Mouse (Mus musculus) myocyte (in vitro differentiated cells): Measurements from ENCODE around the gene Fanca. TPM values are rescaled to one million over a fixed set of nuclear protein-coding genes. Genes with fewer than 3 reads are reported as not detected.

ENCODE experiments used
- H3K27me3 ChIP-seq: one replicate; pipeline ENCODE4 v1.6.1; 2011; ENCODE audit not compliant: control insufficient read depth, insufficient read depth, insufficient read length
- H3K36me3 ChIP-seq: one replicate; pipeline ENCODE4 v1.6.1; 2011; ENCODE audit not compliant: control insufficient read depth, insufficient read depth
- H3K4me2 ChIP-seq: one replicate; pipeline ENCODE4 v1.6.1; 2011; ENCODE audit warnings: low read depth, control low read depth
- H3K4me3 ChIP-seq: one replicate; pipeline ENCODE4 v1.5.1; 2011; ENCODE audit warnings: mild to moderate bottlenecking, control low read depth, moderate library complexity
- H3K79me2 ChIP-seq: one replicate; pipeline ENCODE4 v1.6.1; 2011; ENCODE audit not compliant: control insufficient read depth, insufficient read depth
- H3ac ChIP-seq: one replicate; pipeline ENCODE4 v1.6.1; 2011; ENCODE audit not compliant: control insufficient read depth, insufficient read length
- CEBPB ChIP-seq: IDR thresholded peaks from 2 replicates; pipeline ENCODE4 v1.6.1; 2011; ENCODE audit warnings: mild to moderate bottlenecking, moderate library complexity; ENCODE audit not compliant: poor library complexity, insufficient read depth, severe bottlenecking
- E2F4 ChIP-seq: IDR thresholded peaks from one replicate; pipeline ENCODE4 v1.6.1; 2011; ENCODE audit warnings: mild to moderate bottlenecking, control low read depth, moderate library complexity; ENCODE audit not compliant: insufficient read depth
- MAX ChIP-seq: IDR thresholded peaks from one replicate; pipeline ENCODE4 v1.6.1; 2011; ENCODE audit warnings: low read depth, mild to moderate bottlenecking, control low read depth
- MYOD1 ChIP-seq, 3 experiments: IDR thresholded peaks; one replicate each; pipeline ENCODE4 v1.6.1; 2011; ENCODE audit warnings: control low read depth in 2 of 3, low read depth in 2 of 3, mild to moderate bottlenecking in 2 of 3, moderate library complexity in 1 of 3; ENCODE audit not compliant: insufficient read length in 2 of 3, control insufficient read depth in 1 of 3
- MYOG ChIP-seq, 3 experiments: IDR thresholded peaks; one replicate each; pipeline ENCODE4 v1.6.1; 2011; ENCODE audit warnings: control low read depth in 2 of 3, low read depth in 2 of 3, mild to moderate bottlenecking in 2 of 3; ENCODE audit not compliant: insufficient read length in 2 of 3, control insufficient read depth in 1 of 3, insufficient read depth in 1 of 3
- POLR2A ChIP-seq: IDR thresholded peaks from one replicate; pipeline ENCODE4 v1.6.1; 2011; ENCODE audit warnings: low read depth, mild to moderate bottlenecking, control low read depth, moderate library complexity; ENCODE audit not compliant: insufficient read length
- POLR2AphosphoS2 ChIP-seq: IDR thresholded peaks from one replicate; pipeline ENCODE4 v1.6.1; 2011; ENCODE audit warnings: low read depth, control low read depth; ENCODE audit not compliant: insufficient read length
- REST ChIP-seq: IDR thresholded peaks from one replicate; pipeline ENCODE4 v1.6.1; 2011; ENCODE audit warnings: mild to moderate bottlenecking, control low read depth, moderate library complexity; ENCODE audit not compliant: insufficient read depth, insufficient read length
- SRF ChIP-seq: IDR thresholded peaks from one replicate; pipeline ENCODE4 v1.6.1; 2011; ENCODE audit warnings: low read depth; ENCODE audit not compliant: control insufficient read depth, insufficient read length
- TCF12 ChIP-seq: IDR thresholded peaks from one replicate; pipeline ENCODE4 v1.6.1; 2011; ENCODE audit warnings: mild to moderate bottlenecking, control low read depth; ENCODE audit not compliant: poor library complexity, insufficient read depth, severe bottlenecking
- TCF3 ChIP-seq: IDR thresholded peaks from one replicate; pipeline ENCODE4 v1.6.1; 2011; ENCODE audit warnings: low read depth, control low read depth; ENCODE audit not compliant: insufficient read length
- USF1 ChIP-seq: IDR thresholded peaks from one replicate; pipeline ENCODE4 v1.6.1; 2011; ENCODE audit warnings: low read depth, mild to moderate bottlenecking, control low read depth, moderate library complexity
- polyA plus RNA-seq: library from polyadenylated mRNA; unstranded; fragments of >200 nt; fragmentation: generic; extraction: Trizol; gene quantifications from one replicate; pipeline ENCODE4 v1.2.1, GENCODE M21; 2012; ENCODE audit warnings: missing spikeins

Gene Fanca
- polyA plus RNA-seq, 1 experiment: 4.0 TPM

- Histone ChIP-seq H3K4me3 (no peak overlapping the region), H3ac (no peak overlapping the region), H3K36me3 (no peaks in the 10 kb centered on the region), H3K27me3 (no peaks in the 10 kb centered on the region), H3K79me2 (no peaks in the 10 kb centered on the region), H3K4me2 (no peak overlapping the region)
- TF ChIP-seq MYOD1 (IDR thresholded peaks at IDR 0.05; ENCODE audit: control insufficient read depth in 1 of 3, insufficient read length in 2 of 3, low read depth in 2 of 3) (no peak), TCF3 (no peak), TCF12 (no peak), E2F4 (no peak), POLR2AphosphoS2 (no peak), USF1 (no peak)
Measured at GRCm38 (mm10) chr8:123245543-123245942, 72.8 kb downstream of the Fanca start.

- Histone ChIP-seq H3K27me3 (no peaks in the 10 kb centered on the region), H3ac (no peak overlapping the region), H3K79me2 (no peaks in the 10 kb centered on the region), H3K4me3 (no peak overlapping the region), H3K36me3 (no peaks in the 10 kb centered on the region), H3K4me2 (no peak overlapping the region)
- TF ChIP-seq MYOG (IDR thresholded peaks at IDR 0.05; ENCODE audit: control insufficient read depth in 1 of 3, insufficient read depth in 1 of 3, insufficient read length in 2 of 3, low read depth in 2 of 3): no peak
- no peak for TF ChIP-seq POLR2AphosphoS2
- TF ChIP-seq E2F4: no peak
- TF ChIP-seq POLR2A: no peak
- TF ChIP-seq MYOD1 (IDR thresholded peaks at IDR 0.05; ENCODE audit: control insufficient read depth in 1 of 3, insufficient read length in 2 of 3, low read depth in 2 of 3): no peak
- TF ChIP-seq TCF12: no peak
- TF ChIP-seq SRF: no peak
- TF ChIP-seq USF1: no peak
- no peak for TF ChIP-seq MAX
- TF ChIP-seq TCF3: no peak
- no peak for TF ChIP-seq REST
- no peak for TF ChIP-seq CEBPB
Measured at GRCm38 (mm10) chr8:123244382-123244781, 74.0 kb downstream of the Fanca start.

- TF ChIP-seq POLR2AphosphoS2: peak; percentile 15
- no peak for TF ChIP-seq E2F4
- TF ChIP-seq MAX: no peak
- no peak for TF ChIP-seq CEBPB
- H3K4me3 ChIP-seq: no peak overlapping the region
- H3ac ChIP-seq: no peak overlapping the region
- no peak overlapping the region for H3K4me2 ChIP-seq
- no peaks in the 10 kb centered on the region for H3K79me2 ChIP-seq
- H3K36me3 ChIP-seq: no peaks in the 10 kb centered on the region
- no peaks in the 10 kb centered on the region for H3K27me3 ChIP-seq
Measured at GRCm38 (mm10) chr8:123243053-123243452, 75.3 kb downstream of the Fanca start.

GRCm38 (mm10) chr8:123242107-123242923 is 76.1 kb downstream of the Fanca start:
- no peaks in the 10 kb centered on the region for H3K36me3 ChIP-seq
- H3K4me3 ChIP-seq: no peak overlapping the region
- H3ac ChIP-seq: no peak overlapping the region
- no peak for TF ChIP-seq SRF
- TF ChIP-seq MYOG (IDR thresholded peaks at IDR 0.05; ENCODE audit: control insufficient read depth in 1 of 3, insufficient read depth in 1 of 3, insufficient read length in 2 of 3, low read depth in 2 of 3): no peak
- no peak for TF ChIP-seq E2F4
- TF ChIP-seq POLR2A: no peak
- H3K27me3 ChIP-seq: no peaks in the 10 kb centered on the region
- H3K4me2 ChIP-seq: no peak overlapping the region
- no peaks in the 10 kb centered on the region for H3K79me2 ChIP-seq

GRCm38 (mm10) chr8:123239398-123239797 is 79.0 kb downstream of the Fanca start:
- no peaks in the 10 kb centered on the region for H3K79me2 ChIP-seq
- no peak overlapping the region for H3K4me2 ChIP-seq
- no peak overlapping the region for H3ac ChIP-seq
- no peaks in the 10 kb centered on the region for H3K36me3 ChIP-seq
- no peak for TF ChIP-seq USF1
- TF ChIP-seq POLR2A: no peak
- TF ChIP-seq SRF: no peak
- TF ChIP-seq MYOG (IDR thresholded peaks at IDR 0.05; ENCODE audit: control insufficient read depth in 1 of 3, insufficient read depth in 1 of 3, insufficient read length in 2 of 3, low read depth in 2 of 3): no peak
- no peak for TF ChIP-seq TCF12
- TF ChIP-seq CEBPB: no peak
- no peak for TF ChIP-seq MYOD1 (IDR thresholded peaks at IDR 0.05; ENCODE audit: control insufficient read depth in 1 of 3, insufficient read length in 2 of 3, low read depth in 2 of 3)
- no peak for TF ChIP-seq E2F4
- no peak for TF ChIP-seq MAX
- no peak for TF ChIP-seq POLR2AphosphoS2
- no peak for TF ChIP-seq REST
- TF ChIP-seq TCF3: no peak
- no peaks in the 10 kb centered on the region for H3K27me3 ChIP-seq
- no peak overlapping the region for H3K4me3 ChIP-seq
